Mouse (Mus musculus) C2C12 (cell line): ENCODE results near the gene Apobec1. TPM values are rescaled to one million over a fixed set of nuclear protein-coding genes. Genes with fewer than 3 reads are reported as not detected.

Source experiments
- H3K27me3 ChIP-seq: one replicate; pipeline ENCODE4 v1.6.1; 2011; ENCODE audit not compliant: control insufficient read depth, insufficient read depth, insufficient read length
- H3K36me3 ChIP-seq: one replicate; pipeline ENCODE4 v1.6.1; 2011; ENCODE audit not compliant: control insufficient read depth, insufficient read depth
- H3K4me3 ChIP-seq: one replicate; pipeline ENCODE4 v1.5.1; 2011; ENCODE audit warnings: mild to moderate bottlenecking, control low read depth; ENCODE audit not compliant: poor library complexity, insufficient read depth, severe bottlenecking
- H3K79me2 ChIP-seq: one replicate; pipeline ENCODE4 v1.6.1; 2011; ENCODE audit not compliant: control insufficient read depth, insufficient read depth
- H3K79me3 ChIP-seq: one replicate; pipeline ENCODE4 v1.6.1; 2011; ENCODE audit warnings: low read depth, control low read depth
- H3ac ChIP-seq: one replicate; pipeline ENCODE3; 2011; ENCODE audit warnings: low read depth; ENCODE audit not compliant: control insufficient read depth, insufficient read length
- CEBPB ChIP-seq: IDR thresholded peaks from one replicate; pipeline ENCODE4 v1.6.1; 2011; ENCODE audit warnings: low read depth, mild to moderate bottlenecking, control low read depth, moderate library complexity
- CTCF ChIP-seq: IDR thresholded peaks from one replicate; pipeline ENCODE4 v1.5.1; 2011; ENCODE audit not compliant: control insufficient read depth, insufficient read depth, insufficient read length
- FOSL1 ChIP-seq: IDR thresholded peaks from one replicate; pipeline ENCODE4 v1.8.0; 2011; ENCODE audit warnings: mild to moderate bottlenecking, low read length; ENCODE audit not compliant: poor library complexity, insufficient read depth, severe bottlenecking
- MAX ChIP-seq: IDR thresholded peaks from one replicate; pipeline ENCODE4 v1.6.1; 2011; ENCODE audit warnings: mild to moderate bottlenecking, control low read depth
- MYOD1 ChIP-seq: IDR thresholded peaks from one replicate; pipeline ENCODE4 v1.6.1; 2011; ENCODE audit warnings: low read depth; ENCODE audit not compliant: control insufficient read depth, insufficient read length
- MYOG ChIP-seq: IDR thresholded peaks from one replicate; pipeline ENCODE4 v1.6.1; 2011; ENCODE audit not compliant: control insufficient read depth, insufficient read length; ENCODE audit errors: extremely low read depth
- USF1 ChIP-seq: IDR thresholded peaks from one replicate; pipeline ENCODE4 v1.6.1; 2011; ENCODE audit warnings: low read depth, mild to moderate bottlenecking, control low read depth, moderate library complexity
- polyA plus RNA-seq: library from polyadenylated mRNA; unstranded; fragments of >200 nt; fragmentation: generic; extraction: Trizol; gene quantifications from one replicate; pipeline ENCODE4 v1.2.1, GENCODE M21; 2012; ENCODE audit warnings: missing spikeins

Gene Apobec1
- polyA plus RNA-seq, 1 experiment: 1.1 TPM

GRCm38 (mm10) chr6:122616022-122616421 is 13.8 kb upstream of the Apobec1 start:
- H3K79me2 ChIP-seq: no peaks in the 10 kb centered on the region
- H3K79me3 ChIP-seq: no peaks in the 10 kb centered on the region
- no peak overlapping the region for H3ac ChIP-seq
- H3K4me3 ChIP-seq: no peak overlapping the region
- no peaks in the 10 kb centered on the region for H3K36me3 ChIP-seq
- no peaks in the 10 kb centered on the region for H3K27me3 ChIP-seq
- TF ChIP-seq FOSL1: no peak
- TF ChIP-seq MYOG: no peak
- TF ChIP-seq MAX: no peak
- no peak for TF ChIP-seq CTCF
- TF ChIP-seq USF1: no peak
- no peak for TF ChIP-seq MYOD1
- TF ChIP-seq CEBPB: no peak

DNA sequence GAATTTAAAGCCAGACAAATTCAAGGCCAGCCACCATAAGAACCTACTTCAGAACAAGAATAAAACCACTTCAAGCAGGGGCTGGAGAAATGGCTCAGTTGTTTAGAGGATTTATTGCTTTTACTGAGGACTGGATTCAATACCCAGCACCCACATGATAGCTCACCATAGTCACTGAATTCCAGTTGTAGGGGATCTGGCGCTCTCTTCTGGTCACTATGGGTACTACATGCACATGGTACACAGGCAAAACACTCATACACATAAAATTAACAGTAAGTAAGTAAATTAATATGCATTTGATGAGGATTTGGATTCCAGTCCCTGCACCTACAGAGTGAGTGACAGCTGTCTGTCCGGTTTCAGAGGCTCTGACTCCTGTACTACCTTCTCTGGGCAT is 11.8 kb upstream of the Apobec1 start:
- H3K4me3 ChIP-seq: no peak overlapping the region
- H3ac ChIP-seq: no peak overlapping the region

DNA sequence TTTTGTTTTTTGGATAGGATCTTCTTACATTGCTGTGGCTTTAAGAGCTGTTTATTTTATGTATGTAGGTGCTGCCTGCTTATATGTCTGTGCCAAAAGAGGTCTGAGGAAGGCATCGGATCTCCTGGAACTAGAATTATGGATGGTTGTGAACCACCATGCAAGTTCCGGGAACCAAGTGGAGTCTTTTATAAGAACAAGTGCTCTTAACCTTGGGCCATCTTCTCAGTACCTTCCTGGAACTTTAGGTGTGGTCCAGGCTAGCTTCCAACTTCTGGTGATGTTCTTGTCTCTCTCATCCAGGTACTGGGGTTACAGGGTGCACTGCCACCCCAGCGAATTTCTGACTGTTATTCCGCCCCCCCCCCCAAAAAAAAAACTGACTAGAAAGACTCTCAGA is 10.2 kb upstream of the Apobec1 start:
- Histone ChIP-seq H3K79me2 (no peaks in the 10 kb centered on the region), H3K79me3 (no peaks in the 10 kb centered on the region), H3K4me3 (no peak overlapping the region), H3K36me3 (no peaks in the 10 kb centered on the region), H3K27me3 (peaks cover 6% of the 10 kb centered on the region), H3ac (no peak overlapping the region)
- no peak for TF ChIP-seq FOSL1
- TF ChIP-seq CTCF: no peak
- TF ChIP-seq MAX: no peak
- no peak for TF ChIP-seq USF1
- no peak for TF ChIP-seq MYOG
- TF ChIP-seq CEBPB: no peak
- no peak for TF ChIP-seq MYOD1

More for the DNA sequence above, 11.8 kb upstream of the Apobec1 start:
- TF ChIP-seq USF1: no peak
- TF ChIP-seq FOSL1: no peak
- no peak for TF ChIP-seq CTCF
- no peak for TF ChIP-seq MYOD1
- no peak for TF ChIP-seq MYOG
- no peak for TF ChIP-seq CEBPB
- TF ChIP-seq MAX: no peak
- Histone ChIP-seq H3K79me2 (no peaks in the 10 kb centered on the region), H3K79me3 (no peaks in the 10 kb centered on the region), H3K27me3 (peaks cover 6% of the 10 kb centered on the region), H3K36me3 (no peaks in the 10 kb centered on the region)

- Histone ChIP-seq H3ac (no peak within 1 kb of the TSS), H3K27me3 (peaks cover 6% of the 10 kb centered on the region), H3K79me3 (no peaks in the 10 kb centered on the region), H3K4me3 (no peak within 1 kb of the TSS), H3K36me3 (no peaks in the 10 kb centered on the region), H3K79me2 (no peaks in the 10 kb centered on the region)
- TF ChIP-seq FOSL1 (no peak), USF1 (no peak), CEBPB (no peak), MYOD1 (no peak), MAX (no peak), CTCF (no peak), MYOG (no peak)
Observed at GRCm38 (mm10) chr6:122609771-122610170, 7.5 kb upstream of the Apobec1 start, which contains the start of gene Gdf3. Gdf3 (minus strand) TSS chr6:122610087.

- H3K36me3 ChIP-seq: no peaks in the 10 kb centered on the region
- TF ChIP-seq CEBPB: no peak
- no peak for TF ChIP-seq FOSL1
- TF ChIP-seq MAX: no peak
- TF ChIP-seq CTCF: no peak
- TF ChIP-seq USF1: no peak
- TF ChIP-seq MYOD1: no peak
- no peak for TF ChIP-seq MYOG
- H3K79me2 ChIP-seq: no peaks in the 10 kb centered on the region
- H3K4me3 ChIP-seq: no peak overlapping the region
- peaks cover 6% of the 10 kb centered on the region for H3K27me3 ChIP-seq
- H3ac ChIP-seq: no peak overlapping the region
- no peaks in the 10 kb centered on the region for H3K79me3 ChIP-seq
Observed at GRCm38 (mm10) chr6:122609377-122609728, 7.1 kb upstream of the Apobec1 start.

DNA sequence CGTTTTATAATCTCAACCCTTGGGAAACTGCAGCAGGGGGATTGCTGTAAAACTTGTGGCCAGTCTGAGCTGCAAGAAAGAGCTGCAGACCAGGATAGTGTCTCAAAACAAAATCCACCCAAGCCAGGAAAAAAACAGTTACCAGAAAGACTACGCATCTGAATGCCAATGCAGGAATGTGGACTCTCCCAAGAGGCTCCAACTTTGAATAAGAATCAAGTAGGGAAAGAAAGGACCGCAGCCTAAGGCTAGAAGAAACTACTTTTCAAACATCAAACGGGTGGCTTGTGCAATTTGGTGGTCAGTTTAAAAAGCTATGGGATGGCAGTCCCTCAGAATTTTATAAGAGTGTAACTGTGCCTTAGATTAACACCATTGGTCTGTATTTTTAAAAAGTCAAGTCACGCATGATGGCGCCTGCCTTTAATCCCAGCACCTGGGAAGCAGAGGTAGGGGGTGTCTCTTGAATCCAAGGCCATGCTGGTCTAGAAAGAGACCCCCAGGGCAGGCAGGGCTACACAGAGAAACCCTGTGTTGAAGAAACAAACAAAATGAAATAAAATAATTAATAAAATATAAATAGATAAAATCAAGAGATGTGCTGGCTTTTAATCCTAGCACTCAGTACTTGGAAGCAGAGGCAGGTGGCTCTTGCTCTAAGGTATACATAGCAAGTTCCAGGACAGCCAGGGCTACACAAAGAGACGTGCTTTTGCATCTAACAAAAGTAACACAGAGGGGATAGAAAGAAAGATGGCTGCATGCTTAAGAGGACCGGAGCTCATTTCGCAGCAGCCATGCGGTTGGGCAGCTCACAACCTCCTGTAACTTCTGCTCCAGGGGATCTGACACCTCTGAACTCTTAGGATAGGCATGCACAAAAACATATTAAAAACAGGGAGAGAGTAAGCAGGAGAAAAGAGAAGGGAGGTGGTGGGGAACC is 6.5 kb upstream of the Apobec1 start:
- Histone ChIP-seq H3ac (no peak overlapping the region), H3K4me3 (no peak overlapping the region), H3K27me3 (peaks cover 6% of the 10 kb centered on the region), H3K36me3 (no peaks in the 10 kb centered on the region), H3K79me3 (no peaks in the 10 kb centered on the region), H3K79me2 (no peaks in the 10 kb centered on the region)
- TF ChIP-seq USF1 (no peak), CTCF (no peak), FOSL1 (no peak), CEBPB (no peak), MYOG (no peak), MAX (no peak), MYOD1 (no peak)
